Mouse (Mus musculus) gastrocnemius, adult 2 months (tissue): ENCODE data around the gene Scarf2. TPM values are rescaled to one million over a fixed set of nuclear protein-coding genes. Genes with fewer than 3 reads are reported as not detected.
A peak's percentile ranks its signal among the peaks of the same experiment; 100 is the strongest.

Experiments used
- DNase-seq: peaks from one replicate; pipeline ENCODE4 v3.0.0; 2022
- H3K27ac ChIP-seq: fragments of 200-600 bp; 2 replicates; pipeline ENCODE4 v1.8.1; 2022; ENCODE audit warnings: mild to moderate bottlenecking
- H3K4me3 ChIP-seq: fragments of 200-600 bp; 2 replicates; pipeline ENCODE4 v1.8.1; 2022; ENCODE audit warnings: mild to moderate bottlenecking, moderate library complexity
- CTCF ChIP-seq: fragments of 200-600 bp; IDR thresholded peaks from 2 replicates; pipeline ENCODE4 v1.8.1; 2022; ENCODE audit warnings: antibody characterized with exemption, mild to moderate bottlenecking, moderate library complexity
- intact Hi-C: fragments of 180-260 bp; cut with DNase I; formaldehyde crosslinking; loops from one replicate; pipeline ENCODE4 v1.15.1; 2025
- total RNA-seq, 2 experiments: library from RNA; stranded (reverse); gene quantifications; 2 replicates each; pipeline ENCODE4 v1.2.3; 2021

The Scarf2 gene
- total RNA-seq, 2 experiments from 2014 or later: 3.6 to 5.2 TPM

DNA sequence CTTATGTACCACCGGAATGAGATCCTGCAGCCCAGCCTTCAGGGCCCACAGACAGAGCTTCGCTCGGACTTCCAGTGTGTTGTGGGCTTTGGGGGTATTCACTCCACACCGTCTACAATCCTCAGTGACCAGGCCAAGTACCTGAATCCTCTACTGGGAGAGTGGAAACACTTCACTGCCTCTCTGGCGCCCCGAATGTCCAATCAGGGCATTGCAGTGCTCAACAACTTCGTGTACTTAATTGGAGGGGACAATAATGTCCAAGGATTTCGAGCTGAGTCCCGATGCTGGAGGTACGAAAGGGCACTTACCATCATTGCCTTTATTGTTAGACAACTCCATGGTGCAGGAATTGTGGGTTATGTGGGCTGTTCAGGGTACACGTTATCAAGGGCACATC is 20.3 kb upstream of the Scarf2 start:
- TF ChIP-seq CTCF: peak; percentile 59
- no peak overlapping the region for H3K27ac ChIP-seq
- no peak overlapping the region for H3K4me3 ChIP-seq
- intact Hi-C loops: no loop called here
- DNase-seq: no peak

DNA sequence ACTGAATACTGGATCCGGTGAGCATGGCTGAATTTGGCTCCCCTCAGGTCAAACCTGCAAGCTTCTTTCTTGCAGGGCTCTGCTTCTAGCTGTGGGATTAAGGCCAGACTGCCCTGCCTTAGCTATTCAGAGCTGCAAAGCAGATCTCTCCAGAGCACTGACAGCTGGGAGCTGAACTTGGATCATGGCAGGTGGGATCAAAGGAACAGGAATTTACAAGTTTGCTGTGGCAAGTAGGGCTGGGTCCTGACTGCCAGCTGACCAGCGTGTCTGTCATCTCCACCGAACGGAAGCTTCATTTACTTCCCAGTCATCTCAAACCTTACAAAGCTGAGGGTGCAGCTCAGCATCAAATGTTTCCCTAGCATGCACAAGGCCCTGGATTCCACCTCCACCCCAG is 18.9 kb upstream of the Scarf2 start:
- no peak overlapping the region for H3K27ac ChIP-seq
- intact Hi-C loops: no loop called here
- no peak for DNase-seq
- H3K4me3 ChIP-seq: no peak overlapping the region
- no peak for TF ChIP-seq CTCF

DNA sequence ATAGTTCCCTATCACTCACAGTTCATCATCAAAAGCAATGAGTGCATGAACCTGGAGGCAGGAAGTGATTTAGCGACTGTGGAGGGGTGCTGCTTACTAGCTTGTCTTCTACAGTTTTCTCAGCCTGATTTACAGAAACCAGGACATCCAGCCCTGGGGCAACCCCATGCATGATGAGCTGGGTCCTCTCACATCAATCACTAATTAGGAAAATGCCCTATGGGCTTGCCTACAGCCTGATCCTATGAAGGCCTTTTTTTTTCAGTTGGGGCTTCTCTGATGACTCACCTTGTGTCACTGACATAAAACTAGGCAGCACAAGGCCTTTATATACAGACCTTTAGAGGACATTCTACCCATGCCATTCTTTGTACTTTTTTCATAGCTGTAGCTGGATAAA is 17.4 kb upstream of the Scarf2 start:
- intact Hi-C loops: no loop called here
- DNase-seq: no peak
- TF ChIP-seq CTCF: no peak
- Histone ChIP-seq H3K4me3 (no peak overlapping the region), H3K27ac (no peak overlapping the region)

DNA sequence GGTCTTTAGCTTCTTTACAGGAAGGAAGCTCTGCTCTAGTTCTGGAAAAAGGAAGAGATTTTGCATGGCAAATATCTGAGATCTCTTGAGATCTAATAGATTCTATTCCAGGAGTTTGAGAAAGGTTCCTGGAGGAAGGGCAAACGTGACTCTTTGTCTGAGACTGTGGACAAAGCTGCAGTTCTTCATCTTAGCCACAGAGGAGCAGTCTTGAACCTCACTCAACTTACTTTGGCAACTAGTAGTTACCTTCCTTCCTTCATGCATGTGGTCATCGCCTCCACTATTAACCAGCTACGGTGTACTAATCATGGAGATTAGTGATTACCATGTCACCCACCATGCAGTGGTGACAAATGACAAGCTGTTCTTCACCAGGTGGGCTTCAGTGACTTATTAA is 11.7 kb upstream of the Scarf2 start:
- no peak overlapping the region for H3K27ac ChIP-seq
- no peak for DNase-seq
- no peak overlapping the region for H3K4me3 ChIP-seq
- peak; percentile 62 for TF ChIP-seq CTCF
- intact Hi-C loops: no loop called here

DNA sequence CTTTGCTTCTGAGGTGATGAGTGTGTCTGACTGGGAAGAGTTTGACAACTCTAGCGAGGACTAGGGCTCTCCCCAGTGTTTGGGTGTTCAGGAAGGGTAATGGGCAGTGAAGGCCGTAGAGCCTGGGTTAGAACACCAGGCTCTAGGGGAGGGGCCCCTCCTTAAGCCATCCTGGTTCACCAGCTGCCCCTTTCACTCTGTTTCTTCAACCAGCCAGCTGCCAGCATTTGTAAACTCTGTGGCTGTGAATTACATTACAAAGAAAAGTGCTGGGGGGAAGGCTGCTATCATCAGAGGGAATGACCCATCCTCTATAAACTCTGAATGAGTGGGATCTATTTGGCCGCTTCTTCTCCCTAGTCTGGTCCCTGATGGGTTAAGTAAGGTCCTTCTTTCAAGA is 4.4 kb upstream of the Scarf2 start:
- TF ChIP-seq CTCF: no peak
- intact Hi-C loops: no loop called here
- Histone ChIP-seq H3K27ac (no peak overlapping the region), H3K4me3 (no peak overlapping the region)
- DNase-seq: no peak

DNA sequence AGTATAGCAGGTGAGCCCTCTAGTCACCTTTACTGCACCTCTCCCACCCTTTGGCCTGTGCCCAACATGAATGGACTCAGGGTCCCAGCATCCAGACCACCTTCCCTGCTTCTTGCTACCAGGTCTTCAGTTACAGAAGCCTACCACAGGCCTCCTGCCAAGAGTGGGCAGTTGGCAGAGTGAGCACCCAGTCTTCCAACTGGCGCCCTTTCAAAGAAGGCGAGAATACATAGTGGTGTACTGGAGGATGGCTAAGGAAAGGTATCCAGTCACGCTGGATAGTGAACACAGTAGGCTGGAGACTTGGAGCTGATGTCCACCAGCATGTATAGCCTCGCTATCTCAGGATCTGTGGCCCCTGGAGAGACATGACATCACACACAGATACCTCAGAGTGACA is 3.0 kb upstream of the Scarf2 start:
- H3K4me3 ChIP-seq: no peak overlapping the region

DNA sequence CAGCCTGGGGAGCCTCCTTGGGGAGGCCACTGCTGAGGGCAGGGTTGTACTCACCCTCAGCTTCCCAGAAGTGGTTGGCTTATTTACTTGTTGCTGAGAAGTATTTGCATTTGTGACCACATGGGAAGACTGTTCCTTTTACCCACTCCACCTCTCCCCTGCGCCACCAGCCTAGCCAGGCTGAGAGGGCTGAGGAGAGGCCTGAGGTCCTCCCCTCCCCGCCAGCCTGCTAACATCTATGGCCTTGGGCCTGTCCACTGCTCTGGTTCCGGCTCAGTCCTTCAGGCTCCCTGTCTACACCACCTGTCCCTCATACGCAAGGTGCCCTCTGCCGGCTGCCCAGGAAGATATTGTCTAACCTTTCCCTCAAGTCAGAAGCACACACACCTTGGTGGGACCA is 1.4 kb upstream of the Scarf2 start:
- no peak overlapping the region for H3K27ac ChIP-seq
- H3K4me3 ChIP-seq: no peak overlapping the region
- TF ChIP-seq CTCF: no peak
- DNase-seq: no peak
- intact Hi-C loops: no loop called here

More for the DNA sequence above, 3.0 kb upstream of the Scarf2 start:
- no peak for TF ChIP-seq CTCF
- no peak for DNase-seq
- intact Hi-C loops: no loop called here
- H3K27ac ChIP-seq: no peak overlapping the region

DNA sequence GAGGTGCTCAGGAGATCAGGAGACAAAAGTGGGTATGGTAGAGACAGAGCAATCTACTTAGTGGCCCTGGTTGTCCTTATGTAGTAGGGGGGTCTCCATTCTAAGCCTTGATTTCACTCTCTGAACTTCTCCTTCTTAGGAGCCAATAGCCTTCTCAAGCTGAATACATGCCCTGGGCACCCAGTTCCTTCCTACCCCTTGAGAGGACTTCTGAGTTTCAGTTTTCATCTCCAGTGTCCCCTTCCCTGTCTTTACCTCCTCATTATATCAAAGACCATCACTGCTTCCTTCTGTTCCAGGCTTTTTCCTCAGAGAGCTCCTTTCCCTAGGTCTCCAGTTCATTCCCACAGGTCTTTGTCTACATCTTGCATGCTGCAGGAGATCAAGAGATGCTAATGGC is 563 bp upstream of the Scarf2 start:
- H3K4me3 ChIP-seq: peak overlapping the region; percentile 70
- no peak for DNase-seq
- intact Hi-C loops: no loop called here
- TF ChIP-seq CTCF: no peak
- H3K27ac ChIP-seq: peak overlapping the region; percentile 55

DNA sequence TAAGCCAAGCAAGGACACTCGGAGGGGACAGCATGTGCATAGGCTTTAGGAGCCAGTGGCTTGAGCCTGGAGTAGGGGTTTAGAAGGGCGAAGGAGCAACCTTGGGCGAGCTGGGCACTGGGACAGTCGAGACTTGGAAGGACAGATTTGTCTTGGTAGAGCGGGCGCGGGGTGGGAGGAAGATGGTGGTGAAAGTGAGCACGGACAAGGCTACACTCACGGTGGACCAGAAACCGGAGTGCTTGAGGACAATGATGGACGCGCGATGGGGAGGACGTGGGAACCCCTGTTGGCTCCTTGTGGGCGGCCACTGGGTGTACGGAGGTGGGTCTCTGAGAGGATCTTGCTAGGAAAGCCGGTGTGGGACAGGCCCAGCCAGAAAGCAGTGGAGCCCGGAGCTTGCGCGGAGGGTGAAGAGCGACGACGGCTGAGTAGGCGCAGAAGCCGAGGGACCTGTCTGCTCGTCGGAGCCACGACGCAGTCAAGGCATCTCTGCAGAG is 780 bp downstream of the Scarf2 start:
- TF ChIP-seq CTCF: no peak
- Histone ChIP-seq H3K27ac (peak overlapping the region; percentile 87), H3K4me3 (peak overlapping the region; percentile 70)
- no peak for DNase-seq
- intact Hi-C loops: no loop called here

DNA sequence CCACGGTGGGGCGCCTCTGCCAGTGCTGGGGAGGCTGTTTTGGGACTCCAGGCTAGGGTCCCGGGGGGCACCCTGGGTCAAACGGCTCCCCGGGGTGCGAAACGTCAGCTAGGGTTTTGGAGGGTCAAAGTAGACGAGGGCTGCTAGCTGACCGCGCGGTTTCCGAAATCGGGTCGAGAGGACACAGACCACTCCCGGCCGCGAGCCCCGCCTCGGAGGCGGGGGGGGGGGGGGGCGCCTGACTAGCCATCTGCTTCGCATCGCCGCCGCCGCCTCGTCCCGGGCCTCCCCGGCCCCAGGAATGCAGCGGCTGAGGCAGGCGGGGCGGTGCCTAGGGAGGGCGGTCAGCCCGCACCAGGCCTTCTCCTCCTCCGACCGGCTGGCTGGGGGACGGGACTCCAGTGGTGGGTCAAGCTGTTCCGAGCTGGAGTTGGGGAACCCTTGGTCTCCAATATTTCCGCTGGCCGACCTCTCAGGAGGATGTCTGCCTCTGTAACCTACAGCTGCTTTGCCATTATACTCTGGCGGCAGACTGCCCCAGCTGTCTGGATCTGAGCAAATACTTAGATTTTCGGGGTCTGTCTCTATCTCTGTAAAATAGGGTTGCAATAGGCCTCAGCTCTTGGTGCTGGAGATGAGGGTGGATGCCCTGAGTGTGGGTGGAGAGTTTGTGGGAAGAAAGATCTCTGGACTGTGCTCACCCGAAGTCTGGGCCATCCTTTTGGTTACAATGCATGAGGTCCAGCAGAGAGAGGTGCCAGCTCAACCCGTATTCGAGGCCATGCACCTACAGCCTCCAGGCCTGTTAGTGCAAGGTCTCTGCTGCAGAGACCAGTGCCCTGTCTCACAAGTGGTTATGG is 1.5 kb downstream of the Scarf2 start:
- intact Hi-C loops: no loop called here
- no peak for TF ChIP-seq CTCF
- DNase-seq: peak; percentile 86
- Histone ChIP-seq H3K27ac (peak overlapping the region; percentile 87), H3K4me3 (peak overlapping the region; percentile 70)

DNA sequence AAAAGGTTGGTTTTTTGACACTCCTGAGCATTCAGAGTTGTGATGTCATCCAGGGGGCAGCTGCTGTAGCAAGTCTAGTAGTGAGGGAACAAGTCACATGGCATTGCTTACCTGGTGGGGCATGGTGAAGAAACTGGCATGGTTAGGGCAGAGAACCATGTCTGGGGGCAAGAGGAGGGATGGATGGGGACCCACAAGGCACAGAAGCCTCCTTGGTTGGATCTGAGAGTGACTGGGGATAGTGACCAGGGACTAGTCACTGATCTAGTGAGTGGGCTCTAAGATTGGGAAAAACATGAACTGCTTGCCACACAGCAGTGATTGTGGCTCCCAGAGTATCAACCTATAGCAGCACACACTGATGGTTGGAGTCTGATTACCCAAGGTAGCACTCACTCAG is 2.5 kb downstream of the Scarf2 start:
- H3K4me3 ChIP-seq: no peak overlapping the region
- DNase-seq: no peak
- no peak overlapping the region for H3K27ac ChIP-seq
- intact Hi-C loops: no loop called here
- no peak for TF ChIP-seq CTCF

DNA sequence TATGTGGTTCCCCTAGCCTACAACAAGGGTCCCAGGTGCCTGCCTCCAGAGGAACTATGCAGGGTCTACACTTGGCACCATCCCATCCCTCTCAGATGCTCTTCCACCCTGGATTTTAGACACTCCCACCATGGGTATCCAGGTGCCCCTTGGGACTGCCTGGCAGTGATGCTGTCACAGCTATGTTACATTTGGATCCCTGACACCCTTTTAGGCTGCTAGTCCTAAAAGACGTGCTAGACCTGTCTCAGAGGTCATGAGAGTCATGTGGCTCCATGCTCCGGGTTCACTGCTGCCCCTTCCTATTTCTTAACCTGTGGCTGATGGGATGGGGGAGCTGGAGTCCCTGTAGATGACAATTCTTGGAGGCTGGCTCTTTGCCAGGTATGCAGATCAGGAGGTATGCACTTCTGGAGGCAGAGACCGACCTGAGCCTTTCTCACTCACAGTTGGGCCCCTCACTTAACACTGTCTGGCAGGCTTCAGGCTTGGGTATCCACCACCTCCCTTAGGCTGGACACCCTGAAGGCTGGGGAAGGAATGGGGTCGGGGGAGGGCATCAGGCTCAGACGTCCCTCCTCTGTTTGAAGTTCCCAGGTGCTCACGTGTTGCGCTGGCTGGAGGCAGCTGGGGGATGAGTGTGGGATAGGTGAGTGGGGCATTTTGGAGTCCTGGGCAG is 4.8 kb downstream of the Scarf2 start:
- no peak overlapping the region for H3K4me3 ChIP-seq
- intact Hi-C loops: no loop called here

DNA sequence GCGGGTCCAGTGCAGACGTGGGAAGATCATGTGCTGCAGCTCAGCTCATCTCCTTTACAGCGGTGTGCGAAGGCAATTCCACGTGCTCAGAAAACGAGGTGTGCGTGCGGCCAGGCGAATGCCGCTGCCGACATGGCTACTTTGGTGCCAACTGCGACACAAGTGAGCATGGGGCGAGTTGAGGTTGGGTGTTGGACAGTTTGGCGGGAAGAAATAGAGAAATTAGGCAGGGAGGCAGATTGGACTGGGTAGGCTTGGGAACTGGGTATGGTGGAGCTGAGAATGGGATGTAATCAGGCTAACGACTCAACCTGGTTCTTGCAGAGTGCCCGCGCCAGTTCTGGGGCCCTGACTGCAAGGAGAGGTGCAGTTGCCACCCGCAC is 5.4 kb downstream of the Scarf2 start:
- no peak for DNase-seq
- intact Hi-C loops: no loop called here
- TF ChIP-seq CTCF: no peak
- H3K4me3 ChIP-seq: peak overlapping the region; percentile 60
- H3K27ac ChIP-seq: no peak overlapping the region

More for the DNA sequence above, 4.8 kb downstream of the Scarf2 start:
- no peak for DNase-seq
- no peak overlapping the region for H3K27ac ChIP-seq
- TF ChIP-seq CTCF: no peak
